Mouse (Mus musculus): ENCODE measurements at regions not wholly inside any gene's neighbourhood (a gene's known extent, or its start where the extent isn't known, plus 50 kb on each side); places are given as distances from the start of the nearest gene placed in this dataset.
A peak's percentile ranks its signal among the peaks of the same experiment; 100 is the strongest.

DNA sequence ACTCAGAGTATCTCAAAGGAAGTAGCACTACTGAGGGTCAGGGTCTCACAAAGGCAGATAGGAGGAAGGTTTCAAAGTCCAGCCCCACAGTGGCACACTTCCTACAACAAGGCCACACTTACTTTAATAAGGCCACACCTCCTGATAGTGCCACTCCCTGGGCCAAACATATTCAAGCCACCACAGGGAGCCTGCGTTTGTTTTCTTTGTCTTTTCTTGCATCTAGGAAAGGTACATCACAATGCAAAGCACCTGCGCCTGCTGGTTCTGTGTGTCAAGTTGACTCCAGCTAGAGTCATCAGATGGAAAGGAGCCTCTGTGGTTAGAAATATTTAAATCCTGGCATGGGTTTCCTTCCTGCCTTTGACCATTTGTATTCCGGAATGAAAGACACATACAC, 355.4 kb upstream of the Castor2 start:
- DNase-seq, result no peak
- H3K4me3 ChIP-seq (ENCODE audit: insufficient read depth, low read depth, low read length), result no peak overlapping the region
- TF ChIP-seq POLR2A (IDR thresholded peaks at IDR 0.05; ENCODE audit: low read depth, low read length), result no peak
- TF ChIP-seq CTCF (conservative IDR thresholded peaks at IDR 0.05; ENCODE audit: insufficient read depth, insufficient read length, low read depth, low read length), result no peak
- 88% methylated on average over 3 of the region's 3 CpGs for WGBS
- H3K27ac ChIP-seq (ENCODE audit: insufficient read depth, low read depth, low read length), result no peak overlapping the region
- peaks cover 1% of the 10 kb centered on the region; the same call in 1 of the 2 replicates for H3K27me3 ChIP-seq (replicated peaks; ENCODE audit: control insufficient read depth, insufficient read depth, low read length)
- no peaks in the 10 kb centered on the region for H3K36me3 ChIP-seq (ENCODE audit: control insufficient read depth, insufficient read depth, low read length)
- H3K4me1 ChIP-seq (ENCODE audit: control insufficient read depth, insufficient read depth, low read length), result no peaks in the 10 kb centered on the region

DNA sequence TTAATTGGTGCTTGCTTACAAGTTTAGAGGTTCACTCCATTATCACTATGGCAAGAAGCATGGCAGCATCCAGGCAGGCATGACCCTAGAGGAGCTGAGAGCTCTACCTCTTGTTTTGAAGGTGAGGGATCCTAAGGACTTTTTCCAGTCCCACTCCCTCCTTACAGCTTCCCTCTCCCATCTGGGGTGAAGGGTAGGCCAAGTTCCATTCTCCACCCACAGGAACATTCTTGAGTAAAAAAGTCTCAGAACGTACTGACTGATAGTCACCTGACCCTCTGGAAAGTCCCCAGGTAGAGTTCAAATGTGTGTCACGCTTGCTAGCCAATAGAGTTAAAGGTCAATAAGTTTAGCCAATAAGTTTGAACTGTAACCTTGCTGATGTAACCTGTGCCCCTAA, 355.9 kb upstream of the Castor2 start:
- Histone ChIP-seq H3K27me3 (replicated peaks; ENCODE audit: control insufficient read depth, insufficient read depth, low read length) (peaks cover 1% of the 10 kb centered on the region; the same call in 1 of the 2 replicates), H3K27ac (ENCODE audit: insufficient read depth, low read depth, low read length) (no peak overlapping the region), H3K36me3 (ENCODE audit: control insufficient read depth, insufficient read depth, low read length) (no peaks in the 10 kb centered on the region), H3K4me3 (ENCODE audit: insufficient read depth, low read depth, low read length) (no peak overlapping the region), H3K4me1 (ENCODE audit: control insufficient read depth, insufficient read depth, low read length) (no peaks in the 10 kb centered on the region)
- DNase-seq, result peak; percentile 7
- 70% methylated on average over 2 of the region's 2 CpGs for WGBS
- TF ChIP-seq CTCF (conservative IDR thresholded peaks at IDR 0.05; ENCODE audit: insufficient read depth, insufficient read length, low read depth, low read length) (no peak), POLR2A (IDR thresholded peaks at IDR 0.05; ENCODE audit: low read depth, low read length) (no peak)

DNA sequence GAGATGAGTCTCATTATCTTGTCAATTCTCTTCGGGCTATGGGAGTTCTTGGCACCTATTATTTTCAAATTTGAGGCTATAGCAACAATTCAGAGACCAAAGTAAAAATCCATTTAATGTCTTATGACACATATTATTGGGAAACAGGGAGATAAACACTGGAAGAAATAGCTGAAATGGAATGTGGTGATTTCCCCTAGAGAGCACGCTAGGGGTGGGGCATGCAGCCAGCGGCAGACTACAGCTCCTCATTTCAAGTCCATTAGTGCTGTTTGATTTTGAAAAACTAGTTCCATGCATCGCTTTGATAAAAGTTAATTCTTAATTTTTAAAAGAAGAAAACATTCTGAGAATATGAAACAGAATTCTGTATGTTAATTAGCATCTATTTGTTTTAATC, 367.6 kb upstream of the Castor2 start:
- TF ChIP-seq POLR2A (IDR thresholded peaks at IDR 0.05; ENCODE audit: low read depth, low read length), result no peak
- no peak for TF ChIP-seq CTCF (conservative IDR thresholded peaks at IDR 0.05; ENCODE audit: insufficient read depth, insufficient read length, low read depth, low read length)
- WGBS, result 82% methylated on average over 4 of the region's 4 CpGs
- DNase-seq, result no peak
- H3K27ac ChIP-seq (ENCODE audit: insufficient read depth, low read depth, low read length), result no peak overlapping the region
- H3K4me1 ChIP-seq (ENCODE audit: control insufficient read depth, insufficient read depth, low read length), result no peaks in the 10 kb centered on the region
- no peaks in the 10 kb centered on the region for H3K36me3 ChIP-seq (ENCODE audit: control insufficient read depth, insufficient read depth, low read length)
- no peak overlapping the region for H3K4me3 ChIP-seq (ENCODE audit: insufficient read depth, low read depth, low read length)
- no peaks in the 10 kb centered on the region; the same call in 1 of the 2 replicates for H3K27me3 ChIP-seq (replicated peaks; ENCODE audit: control insufficient read depth, insufficient read depth, low read length)

DNA sequence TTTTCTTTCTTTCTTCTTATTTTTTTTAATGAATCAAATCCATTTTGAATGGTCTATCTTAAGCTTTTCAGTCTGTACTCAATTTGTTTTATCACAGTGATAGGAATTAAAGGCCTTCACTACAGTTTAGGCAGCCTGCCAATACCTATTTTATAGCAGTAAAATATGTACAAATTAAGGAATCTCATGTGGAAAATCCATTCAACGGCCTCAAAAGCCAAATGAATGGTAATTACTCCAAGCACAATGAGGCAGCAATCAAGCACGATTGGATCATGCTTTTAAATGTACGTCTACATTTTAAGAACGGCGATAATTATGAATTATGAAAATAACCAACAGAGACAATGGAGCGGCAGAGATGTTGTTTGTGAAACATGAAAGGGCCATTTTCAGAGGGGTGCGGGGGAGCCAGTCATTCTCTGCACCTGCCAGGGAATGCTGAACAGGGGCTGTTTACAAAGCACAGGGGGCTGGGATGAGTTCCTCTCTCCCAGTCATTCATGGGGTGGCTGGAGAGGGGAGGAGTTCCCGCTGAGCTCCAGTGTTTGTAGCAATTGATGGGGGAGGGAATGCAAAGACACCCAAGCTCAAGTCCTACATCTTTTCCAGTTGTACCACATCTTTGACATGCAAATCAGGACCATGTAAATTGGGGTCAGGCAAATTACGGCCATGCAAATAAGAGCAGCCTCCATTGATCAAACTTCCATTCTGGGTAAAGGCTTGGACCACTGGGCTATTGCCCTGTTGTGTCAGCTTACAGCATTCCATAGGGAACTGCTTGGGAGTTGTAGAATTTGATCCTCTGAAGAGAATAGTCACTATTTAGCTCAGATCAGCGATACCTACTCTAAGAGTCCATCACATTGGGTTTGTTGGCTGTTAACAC, 381.1 kb upstream of the Castor2 start:
- Histone ChIP-seq H3K4me3 (ENCODE audit: insufficient read depth, low read depth, low read length) (no peak overlapping the region), H3K4me1 (ENCODE audit: control insufficient read depth, insufficient read depth, low read length) (no peaks in the 10 kb centered on the region), H3K27ac (ENCODE audit: insufficient read depth, low read depth, low read length) (no peak overlapping the region), H3K36me3 (ENCODE audit: control insufficient read depth, insufficient read depth, low read length) (no peaks in the 10 kb centered on the region), H3K27me3 (replicated peaks; ENCODE audit: control insufficient read depth, insufficient read depth, low read length) (no peaks in the 10 kb centered on the region; the same call in 1 of the 2 replicates)
- 55% methylated on average over 10 of the region's 10 CpGs for WGBS
- no peak for DNase-seq
- TF ChIP-seq POLR2A (IDR thresholded peaks at IDR 0.05; ENCODE audit: low read depth, low read length) (no peak), CTCF (conservative IDR thresholded peaks at IDR 0.05; ENCODE audit: insufficient read depth, insufficient read length, low read depth, low read length) (no peak)

DNA sequence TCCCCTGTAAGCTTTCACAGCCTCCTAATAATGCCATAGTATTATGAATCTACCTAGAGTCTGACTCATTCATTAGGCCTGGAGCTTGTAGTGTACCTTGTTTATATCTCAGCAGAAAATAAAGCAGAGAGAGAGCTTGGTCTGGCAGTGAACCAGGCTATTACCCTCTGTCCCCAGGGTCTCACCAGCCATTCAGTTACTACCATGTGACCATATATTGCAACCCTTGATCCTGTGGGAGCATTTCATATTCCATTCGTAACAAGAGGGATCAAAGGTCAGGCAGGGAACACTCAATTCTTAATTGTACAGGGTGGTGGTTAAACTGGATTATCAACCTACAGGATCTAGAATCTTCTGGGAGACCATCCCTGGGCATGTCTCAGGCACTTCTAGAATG, 383.7 kb upstream of the Castor2 start:
- no peaks in the 10 kb centered on the region for H3K4me1 ChIP-seq (ENCODE audit: control insufficient read depth, insufficient read depth, low read length)
- no peaks in the 10 kb centered on the region for H3K36me3 ChIP-seq (ENCODE audit: control insufficient read depth, insufficient read depth, low read length)
- no peak overlapping the region for H3K27ac ChIP-seq (ENCODE audit: insufficient read depth, low read depth, low read length)
- no peaks in the 10 kb centered on the region; the same call in 1 of the 2 replicates for H3K27me3 ChIP-seq (replicated peaks; ENCODE audit: control insufficient read depth, insufficient read depth, low read length)
- H3K4me3 ChIP-seq (ENCODE audit: insufficient read depth, low read depth, low read length), result no peak overlapping the region
- WGBS, result 63% methylated on average over 1 of the region's 1 CpGs
- TF ChIP-seq POLR2A (IDR thresholded peaks at IDR 0.05; ENCODE audit: low read depth, low read length) (no peak), CTCF (conservative IDR thresholded peaks at IDR 0.05; ENCODE audit: insufficient read depth, insufficient read length, low read depth, low read length) (no peak)
- no peak for DNase-seq

DNA sequence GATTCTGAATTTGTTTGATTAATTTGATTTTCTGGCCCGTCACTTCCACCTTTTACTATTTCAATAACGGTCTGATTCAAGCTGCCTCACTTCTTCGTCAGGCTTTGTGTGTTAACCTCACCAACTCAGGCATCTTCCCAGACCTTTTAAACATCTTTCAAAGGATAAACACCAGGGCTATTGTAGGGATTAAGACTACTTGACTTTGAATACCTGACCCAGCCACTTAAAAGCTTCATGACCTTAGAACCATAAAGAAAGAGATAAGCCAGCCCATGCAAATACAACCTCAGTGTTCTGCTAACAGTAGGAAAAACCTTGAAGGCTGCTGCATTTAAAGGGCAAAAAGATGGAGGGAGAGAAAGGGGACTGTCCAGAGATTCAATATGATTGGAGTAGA, 386.9 kb upstream of the Castor2 start:
- no peaks in the 10 kb centered on the region for H3K36me3 ChIP-seq (ENCODE audit: control insufficient read depth, insufficient read depth, low read length)
- no peaks in the 10 kb centered on the region; the same call in 1 of the 2 replicates for H3K27me3 ChIP-seq (replicated peaks; ENCODE audit: control insufficient read depth, insufficient read depth, low read length)
- no peak for DNase-seq
- no peak overlapping the region for H3K27ac ChIP-seq (ENCODE audit: insufficient read depth, low read depth, low read length)
- WGBS, result 72% methylated on average over 3 of the region's 3 CpGs
- no peak for TF ChIP-seq POLR2A (IDR thresholded peaks at IDR 0.05; ENCODE audit: low read depth, low read length)
- TF ChIP-seq CTCF (conservative IDR thresholded peaks at IDR 0.05; ENCODE audit: insufficient read depth, insufficient read length, low read depth, low read length), result no peak
- H3K4me1 ChIP-seq (ENCODE audit: control insufficient read depth, insufficient read depth, low read length), result no peaks in the 10 kb centered on the region
- H3K4me3 ChIP-seq (ENCODE audit: insufficient read depth, low read depth, low read length), result no peak overlapping the region

DNA sequence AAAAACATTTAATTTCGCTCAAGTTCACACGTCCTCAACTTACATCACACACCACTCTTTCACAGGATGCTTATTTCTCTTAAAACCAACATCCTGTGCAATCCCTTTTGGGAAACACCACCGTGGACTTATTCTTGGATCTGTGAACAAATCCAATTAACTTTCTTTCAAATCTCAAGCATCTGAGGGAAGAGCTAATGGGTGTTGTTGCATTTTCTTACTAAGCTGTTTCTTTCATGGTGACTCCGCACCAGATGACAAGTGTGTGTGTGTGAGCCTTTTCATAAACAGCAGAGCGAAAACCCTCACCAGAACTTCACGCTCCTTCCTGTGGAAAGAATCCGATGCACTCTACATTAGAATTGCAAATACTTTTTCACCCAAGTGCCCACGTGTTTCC, 390.6 kb upstream of the Castor2 start:
- H3K4me3 ChIP-seq (ENCODE audit: insufficient read depth, low read depth, low read length), result no peak overlapping the region

More for the DNA sequence above, 390.6 kb upstream of the Castor2 start:
- no peak for TF ChIP-seq POLR2A (IDR thresholded peaks at IDR 0.05; ENCODE audit: low read depth, low read length)
- no peak for TF ChIP-seq CTCF (conservative IDR thresholded peaks at IDR 0.05; ENCODE audit: insufficient read depth, insufficient read length, low read depth, low read length)
- no peaks in the 10 kb centered on the region; the same call in 1 of the 2 replicates for H3K27me3 ChIP-seq (replicated peaks; ENCODE audit: control insufficient read depth, insufficient read depth, low read length)
- H3K4me1 ChIP-seq (ENCODE audit: control insufficient read depth, insufficient read depth, low read length), result no peaks in the 10 kb centered on the region
- no peak overlapping the region for H3K27ac ChIP-seq (ENCODE audit: insufficient read depth, low read depth, low read length)
- DNase-seq, result no peak
- 71% methylated on average over 8 of the region's 8 CpGs for WGBS
- no peaks in the 10 kb centered on the region for H3K36me3 ChIP-seq (ENCODE audit: control insufficient read depth, insufficient read depth, low read length)
